Mouse (Mus musculus) kidney, embryonic 16.5 days (tissue): ENCODE results near the gene Palld. TPM values are rescaled to one million over a fixed set of nuclear protein-coding genes. Genes with fewer than 3 reads are reported as not detected.

Source experiments
- ATAC-seq: fragments of 200-750 bp; cut with Nextera tagmentation; 2 replicates; pipeline ENCODE4 v1.8.0; 2017; ENCODE audit warnings: moderate TSS enrichment; ENCODE audit not compliant: low FRiP score, low TSS enrichment
- H3K27ac ChIP-seq: fragments of 300-500 bp; sonication (generic); 2 replicates; pipeline ENCODE4 v1.5.1; 2014; ENCODE audit warnings: low read length
- H3K27me3 ChIP-seq: fragments of 300-500 bp; sonication (generic); 2 replicates; pipeline ENCODE4 v1.6.1; 2014; ENCODE audit warnings: low read length, control low read depth, mixed read lengths; ENCODE audit not compliant: insufficient read depth
- H3K36me3 ChIP-seq: fragments of 300-500 bp; sonication (generic); 2 replicates; pipeline ENCODE4 v1.6.1; 2014; ENCODE audit warnings: low read length, control low read depth, mixed read lengths; ENCODE audit not compliant: insufficient read depth
- H3K4me1 ChIP-seq: fragments of 300-500 bp; sonication (generic); 2 replicates; pipeline ENCODE4 v1.6.1; 2014; ENCODE audit warnings: low read length, control low read depth, mixed read lengths; ENCODE audit not compliant: insufficient read depth
- H3K4me2 ChIP-seq: fragments of 300-500 bp; sonication (generic); replicated peaks from 2 replicates; pipeline ENCODE4 v1.6.1; 2014; ENCODE audit warnings: low read depth, low read length
- H3K4me3 ChIP-seq: fragments of 300-500 bp; sonication (generic); 2 replicates; pipeline ENCODE4 v1.5.1; 2014; ENCODE audit warnings: mild to moderate bottlenecking, low read length
- H3K9ac ChIP-seq: fragments of 300-500 bp; sonication (generic); replicated peaks from 2 replicates; pipeline ENCODE4 v1.6.1; 2014; ENCODE audit warnings: low read length
- H3K9me3 ChIP-seq: fragments of 300-500 bp; sonication (generic); 2 replicates; pipeline ENCODE4 v1.6.1; 2016; ENCODE audit warnings: low read length, control low read depth
- WGBS: fragments of 180-500 bp; shearing (Covaris S2); extraction: QIAGEN DNeasy Blood & Tissue Kit; methylation state at CpG from one replicate; pipeline ENCODE4 v1.1.7; 2014; 5-methylcytosine and 5-hydroxymethylcytosine counted together
- polyA plus RNA-seq: library from polyadenylated mRNA; unstranded; fragments of >200 nt; fragmentation: Nextera tagmentation; extraction: Ambion mirVana; gene quantifications from 2 replicates; pipeline ENCODE4 v1.2.1, GENCODE M21; 2015

Gene Palld
- polyA plus RNA-seq, 1 experiment from 2014 or later = 71.8 TPM

DNA sequence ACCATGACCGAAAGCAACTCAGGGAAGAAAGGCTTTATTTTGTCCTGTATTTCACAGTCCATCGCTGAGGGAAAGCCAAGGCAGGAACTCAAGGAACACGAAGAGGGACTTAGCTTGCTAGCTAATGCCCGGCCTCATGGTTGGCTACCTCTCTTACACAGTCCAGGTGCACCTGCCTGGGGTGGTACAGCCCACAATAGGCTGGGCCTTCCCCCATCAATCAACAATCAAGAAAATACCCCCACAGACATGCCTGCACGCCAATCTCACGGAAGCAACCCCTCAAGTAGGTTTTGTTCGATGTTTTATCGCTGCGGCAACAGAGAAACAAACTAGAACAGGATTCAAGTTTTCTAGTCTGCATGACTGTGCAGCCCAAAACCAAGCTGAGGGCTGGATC lies 426.3 kb downstream of the Palld start:
- H3K36me3 ChIP-seq = no peaks in the 10 kb centered on the region
- WGBS = 50% methylated on average over 9 of the region's 9 CpGs
- H3K4me2 ChIP-seq = no peak overlapping the region
- peaks cover 21% of the 10 kb centered on the region; the same call in 1 of the 2 replicates for H3K4me1 ChIP-seq
- H3K4me3 ChIP-seq = no peak overlapping the region
- H3K9me3 ChIP-seq = no peaks in the 10 kb centered on the region
- no peaks in the 10 kb centered on the region for H3K27me3 ChIP-seq
- peak; percentile 79 for ATAC-seq
- H3K9ac ChIP-seq = no peak overlapping the region
- H3K27ac ChIP-seq = peak overlapping the region; percentile 14

DNA sequence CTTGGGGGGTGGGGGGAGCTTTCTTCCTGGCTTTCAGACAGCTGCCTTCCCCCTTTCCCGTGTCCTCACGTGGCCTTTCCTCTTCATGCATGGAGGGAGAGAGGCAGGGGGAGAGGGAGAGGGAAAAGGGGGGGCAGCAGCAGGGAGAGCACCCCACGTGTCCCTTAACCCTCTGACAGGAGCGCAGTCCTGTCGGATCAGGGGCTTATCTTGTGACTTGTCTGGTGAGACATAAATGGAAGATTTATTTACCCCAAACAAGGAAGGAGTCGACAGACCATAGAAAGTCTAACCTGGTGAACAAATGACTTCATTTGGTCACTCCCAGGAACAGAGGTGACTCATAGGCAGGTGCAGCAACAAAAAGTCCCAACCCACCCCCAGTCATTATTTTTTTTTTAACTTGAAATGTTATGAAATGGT lies 427.2 kb downstream of the Palld start:
- Histone ChIP-seq H3K27ac (0 out of 2 replicates have a peak overlapping the region, but pooled peaks have one; percentile 36), H3K36me3 (no peaks in the 10 kb centered on the region), H3K27me3 (no peaks in the 10 kb centered on the region), H3K9ac (no peak overlapping the region), H3K4me2 (no peak overlapping the region), H3K9me3 (no peaks in the 10 kb centered on the region), H3K4me3 (no peak overlapping the region), H3K4me1 (peaks cover 21% of the 10 kb centered on the region; the same call in 1 of the 2 replicates)
- 17% methylated on average over 6 of the region's 6 CpGs for WGBS
- peak; percentile 68; the same call in 1 of the 2 replicates for ATAC-seq

DNA sequence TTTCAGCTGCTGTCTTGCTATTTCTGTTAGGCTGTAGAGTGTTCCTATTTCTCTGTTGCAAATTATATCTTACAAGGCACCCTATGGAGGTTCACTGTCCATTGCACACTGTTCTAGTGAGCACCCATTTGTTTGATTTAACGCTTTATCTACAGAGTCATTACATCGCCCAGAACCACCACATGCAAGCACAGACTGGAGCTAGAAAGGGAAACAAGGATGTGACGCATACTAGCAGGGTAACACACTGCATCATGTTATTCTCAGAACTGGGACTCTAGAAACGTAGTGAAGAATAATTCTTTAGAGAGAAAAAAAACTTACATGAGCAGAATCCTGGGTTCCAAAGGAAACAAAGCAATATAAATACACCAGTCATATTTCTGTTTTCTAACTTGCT lies 432.3 kb downstream of the Palld start:
- H3K4me1 ChIP-seq = 0 out of 2 replicates have a peak, but pooled peaks cover 4% of the 10 kb centered on the region

DNA sequence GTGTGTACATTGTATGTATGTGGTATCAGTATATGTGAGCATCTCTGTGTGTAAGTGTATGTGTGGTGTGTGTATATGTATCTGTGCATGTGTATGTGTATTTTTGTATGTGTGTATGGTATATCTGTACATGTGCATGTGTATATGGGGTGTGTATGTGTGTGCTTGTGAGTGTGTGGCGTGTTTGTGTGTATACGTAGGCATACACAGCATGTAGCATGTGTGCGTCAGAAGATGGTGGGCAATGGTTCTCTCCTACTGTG lies 435.0 kb downstream of the Palld start:
- Histone ChIP-seq H3K4me3 (no peak overlapping the region), H3K36me3 (no peaks in the 10 kb centered on the region), H3K9ac (no peak overlapping the region), H3K4me2 (no peak overlapping the region), H3K9me3 (no peaks in the 10 kb centered on the region), H3K4me1 (no peaks in the 10 kb centered on the region), H3K27ac (no peak overlapping the region), H3K27me3 (no peaks in the 10 kb centered on the region)
- no peak for ATAC-seq
- 95% methylated on average over 3 of the region's 3 CpGs for WGBS

More for the DNA sequence above, 432.3 kb downstream of the Palld start:
- no peaks in the 10 kb centered on the region for H3K9me3 ChIP-seq
- H3K4me2 ChIP-seq = no peak overlapping the region
- ATAC-seq = no peak
- H3K9ac ChIP-seq = no peak overlapping the region
- H3K27ac ChIP-seq = no peak overlapping the region
- 85% methylated on average over 4 of the region's 4 CpGs for WGBS
- no peak overlapping the region for H3K4me3 ChIP-seq
- no peaks in the 10 kb centered on the region for H3K36me3 ChIP-seq
- no peaks in the 10 kb centered on the region for H3K27me3 ChIP-seq

DNA sequence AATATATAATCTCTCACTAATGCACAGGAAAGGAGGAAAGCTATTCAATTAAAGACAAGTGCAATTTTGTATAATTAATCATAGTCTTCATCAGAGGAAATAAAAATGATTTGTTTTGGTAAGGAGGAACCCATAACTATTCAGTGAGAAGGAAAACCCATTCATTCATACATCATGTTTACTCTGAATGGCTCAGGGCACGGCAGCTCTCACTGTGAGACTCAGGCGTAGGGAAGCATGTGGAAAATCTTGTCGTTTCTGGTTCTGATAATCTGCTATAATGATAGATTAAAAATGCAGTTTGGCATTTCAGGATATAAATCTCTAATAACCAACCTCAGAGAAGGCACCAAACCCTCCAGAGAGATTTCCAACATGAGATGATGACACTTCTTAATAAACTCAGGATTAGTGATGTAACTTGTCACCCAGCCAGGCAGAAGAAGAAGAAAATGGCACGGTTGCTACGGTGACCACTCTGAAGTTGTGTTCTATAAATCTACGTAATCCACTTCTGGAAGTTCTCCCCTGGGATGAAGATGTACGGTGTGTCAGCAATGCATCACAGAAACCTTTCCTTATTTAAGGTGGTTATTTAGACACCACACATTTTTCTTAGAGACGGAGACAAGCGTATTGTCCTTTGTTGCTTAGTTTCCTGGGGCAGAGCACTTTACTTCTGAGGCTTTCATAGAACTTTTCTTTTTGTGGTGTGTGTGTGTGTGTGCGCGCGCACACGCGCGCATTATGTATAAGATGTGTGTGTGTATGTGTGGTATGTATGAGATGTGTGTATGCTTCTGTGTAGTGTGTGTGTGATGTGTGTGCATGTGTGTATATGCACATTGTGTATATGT lies 435.6 kb downstream of the Palld start:
- Histone ChIP-seq H3K36me3 (no peaks in the 10 kb centered on the region), H3K9me3 (no peaks in the 10 kb centered on the region), H3K9ac (no peak overlapping the region), H3K4me2 (no peak overlapping the region), H3K27me3 (no peaks in the 10 kb centered on the region), H3K4me3 (no peak overlapping the region), H3K4me1 (no peaks in the 10 kb centered on the region), H3K27ac (no peak overlapping the region)
- ATAC-seq = no peak
- WGBS = 81% methylated on average over 15 of the region's 15 CpGs

DNA sequence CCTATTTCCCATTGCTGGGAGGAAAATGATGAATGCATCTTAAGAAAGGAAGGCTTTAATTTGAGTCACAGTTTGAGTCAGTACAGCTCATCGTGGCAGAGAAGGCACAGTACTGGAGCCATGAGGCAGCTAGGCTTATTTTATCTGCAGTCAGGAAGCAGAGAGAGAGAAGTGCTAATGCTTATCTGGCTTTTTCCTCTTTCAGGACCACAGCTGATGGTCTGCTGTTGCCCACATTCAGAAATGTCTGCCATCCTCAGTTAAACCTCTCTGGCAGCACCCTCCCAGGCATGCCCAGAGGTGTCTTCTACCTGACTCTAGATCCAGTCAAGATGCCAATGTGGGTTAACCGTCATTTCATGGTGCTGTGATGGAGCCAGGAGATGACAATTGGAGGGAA lies 438.1 kb downstream of the Palld start:
- Histone ChIP-seq H3K4me1 (no peaks in the 10 kb centered on the region), H3K27me3 (no peaks in the 10 kb centered on the region), H3K4me3 (no peak overlapping the region), H3K4me2 (no peak overlapping the region), H3K27ac (no peak overlapping the region), H3K36me3 (no peaks in the 10 kb centered on the region), H3K9me3 (no peaks in the 10 kb centered on the region), H3K9ac (no peak overlapping the region)
- ATAC-seq = no peak
- WGBS = 88% methylated on average over 2 of the region's 2 CpGs

DNA sequence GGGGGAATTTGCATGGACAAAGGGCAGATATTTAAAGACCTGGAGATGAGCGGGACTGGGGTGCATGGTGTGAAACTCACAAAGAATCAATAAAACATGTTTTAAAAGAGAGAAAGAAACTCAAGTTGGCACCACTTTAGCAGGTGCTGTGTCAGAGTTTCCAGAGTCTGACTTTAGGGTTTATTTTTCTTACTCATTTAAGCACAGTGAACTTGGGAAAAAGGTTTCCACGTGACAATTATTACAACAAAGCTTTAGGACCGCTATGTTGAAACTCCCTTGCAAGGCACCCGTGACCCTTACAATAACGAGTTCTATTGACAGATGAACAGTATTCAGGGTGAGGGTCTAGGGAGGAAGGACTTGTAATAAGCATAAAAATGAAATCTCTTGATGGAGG lies 440.3 kb downstream of the Palld start:
- Histone ChIP-seq H3K36me3 (no peaks in the 10 kb centered on the region), H3K4me3 (no peak overlapping the region), H3K4me1 (no peaks in the 10 kb centered on the region), H3K27me3 (no peaks in the 10 kb centered on the region), H3K27ac (no peak overlapping the region), H3K4me2 (no peak overlapping the region), H3K9ac (no peak overlapping the region), H3K9me3 (no peaks in the 10 kb centered on the region)
- 76% methylated on average over 5 of the region's 5 CpGs for WGBS
- ATAC-seq = no peak

Other genes with a start within 250 kb of the Palld start
- gene Ddx60, start 25.4 kb upstream of the Palld start, polyA plus RNA-seq = 0.40 and 0.44 TPM in 2 replicates
- 0.23 TPM in 1 of 2 replicates, not detected in the other for gene Anxa10, start 220.5 kb upstream of the Palld start, polyA plus RNA-seq